Mouse (Mus musculus): ENCODE measurements around the gene Sppl2c. TPM values are rescaled to one million over a fixed set of nuclear protein-coding genes. Genes with fewer than 3 reads are reported as not detected.

The Sppl2c gene
- polyA plus RNA-seq (2015; fragmentation: Nextera tagmentation; extraction: Ambion mirVana) = not detected in 2 replicates

- WGBS = 86% methylated on average over 13 of the region's 13 CpGs
- H3K4me2 ChIP-seq (replicated peaks) = no peak within 1 kb of the TSS
- ATAC-seq (ENCODE audit: insufficient number of reproducible peaks, low FRiP score, low TSS enrichment, low read depth) = no peak
- H3K9ac ChIP-seq = no peak within 1 kb of the TSS
- H3K27ac ChIP-seq (replicated peaks) = no peak within 1 kb of the TSS
- H3K36me3 ChIP-seq = no peaks in the 10 kb centered on the region
- H3K27me3 ChIP-seq = no peaks in the 10 kb centered on the region
- H3K4me1 ChIP-seq = no peaks in the 10 kb centered on the region
- H3K4me3 ChIP-seq (replicated peaks) = no peak within 1 kb of the TSS
- H3K9me3 ChIP-seq (replicated peaks) = no peaks in the 10 kb centered on the region
Observed at GRCm38 (mm10) chr11:104186135-104186836, at the start of gene Sppl2c. Sppl2c (plus strand) TSS chr11:104186327.

GRCm38 (mm10) chr11:104138976-104139375, 47.2 kb upstream of the Sppl2c start:
- Histone ChIP-seq H3K27me3 (peaks cover 49% of the 10 kb centered on the region), H3K9ac (no peak overlapping the region), H3K9me3 (replicated peaks) (no peaks in the 10 kb centered on the region), H3K4me1 (no peaks in the 10 kb centered on the region), H3K27ac (replicated peaks) (no peak overlapping the region), H3K4me2 (replicated peaks) (no peak overlapping the region), H3K4me3 (replicated peaks) (no peak overlapping the region), H3K36me3 (no peaks in the 10 kb centered on the region)
- WGBS = 64% methylated on average over 3 of the region's 3 CpGs
- ATAC-seq (ENCODE audit: insufficient number of reproducible peaks, low FRiP score, low TSS enrichment, low read depth) = no peak

- Histone ChIP-seq H3K36me3 (no peaks in the 10 kb centered on the region), H3K4me1 (no peaks in the 10 kb centered on the region), H3K4me2 (replicated peaks) (no peak overlapping the region), H3K4me3 (replicated peaks) (no peak overlapping the region), H3K9ac (no peak overlapping the region), H3K27ac (replicated peaks) (no peak overlapping the region), H3K9me3 (replicated peaks) (no peaks in the 10 kb centered on the region), H3K27me3 (peaks cover 4% of the 10 kb centered on the region; the same call in 1 of the 2 replicates)
- 87% methylated on average over 1 of the region's 1 CpGs for WGBS
- no peak for ATAC-seq (ENCODE audit: insufficient number of reproducible peaks, low FRiP score, low TSS enrichment, low read depth)
Observed at GRCm38 (mm10) chr11:104144930-104145329, 41.2 kb upstream of the Sppl2c start.

GRCm38 (mm10) chr11:104148787-104149186, 37.3 kb upstream of the Sppl2c start:
- Histone ChIP-seq H3K9me3 (replicated peaks) (no peaks in the 10 kb centered on the region), H3K4me3 (replicated peaks) (no peak overlapping the region), H3K4me1 (no peaks in the 10 kb centered on the region), H3K9ac (no peak overlapping the region), H3K4me2 (replicated peaks) (no peak overlapping the region), H3K27me3 (no peaks in the 10 kb centered on the region), H3K36me3 (no peaks in the 10 kb centered on the region), H3K27ac (replicated peaks) (no peak overlapping the region)
- ATAC-seq (ENCODE audit: insufficient number of reproducible peaks, low FRiP score, low TSS enrichment, low read depth) = no peak
- 69% methylated on average over 7 of the region's 7 CpGs for WGBS

GRCm38 (mm10) chr11:104150911-104151310, 35.2 kb upstream of the Sppl2c start:
- H3K36me3 ChIP-seq = no peaks in the 10 kb centered on the region
- no peak overlapping the region for H3K9ac ChIP-seq
- no peaks in the 10 kb centered on the region for H3K9me3 ChIP-seq (replicated peaks)
- no peak for ATAC-seq (ENCODE audit: insufficient number of reproducible peaks, low FRiP score, low TSS enrichment, low read depth)
- H3K4me1 ChIP-seq = no peaks in the 10 kb centered on the region
- no peak overlapping the region for H3K27ac ChIP-seq (replicated peaks)
- no peaks in the 10 kb centered on the region for H3K27me3 ChIP-seq
- no peak overlapping the region for H3K4me2 ChIP-seq (replicated peaks)
- 61% methylated on average over 5 of the region's 5 CpGs for WGBS
- H3K4me3 ChIP-seq (replicated peaks) = no peak overlapping the region

- Histone ChIP-seq H3K9ac (no peak overlapping the region), H3K36me3 (no peaks in the 10 kb centered on the region), H3K27me3 (peaks cover 27% of the 10 kb centered on the region), H3K4me3 (replicated peaks) (no peak overlapping the region), H3K27ac (replicated peaks) (no peak overlapping the region), H3K9me3 (replicated peaks) (no peaks in the 10 kb centered on the region), H3K4me2 (replicated peaks) (no peak overlapping the region), H3K4me1 (peaks cover 15% of the 10 kb centered on the region)
- WGBS = 60% methylated on average over 4 of the region's 4 CpGs
- no peak for ATAC-seq (ENCODE audit: insufficient number of reproducible peaks, low FRiP score, low TSS enrichment, low read depth)
Observed at GRCm38 (mm10) chr11:104154332-104154731, 31.8 kb upstream of the Sppl2c start.

- Histone ChIP-seq H3K36me3 (no peaks in the 10 kb centered on the region), H3K9me3 (replicated peaks) (no peaks in the 10 kb centered on the region), H3K4me3 (replicated peaks) (no peak overlapping the region), H3K27ac (replicated peaks) (no peak overlapping the region), H3K27me3 (peaks cover 27% of the 10 kb centered on the region), H3K9ac (no peak overlapping the region), H3K4me1 (peaks cover 15% of the 10 kb centered on the region), H3K4me2 (replicated peaks) (no peak overlapping the region)
- WGBS = 43% methylated on average over 9 of the region's 9 CpGs
- 0 out of 2 replicates have a peak, but pooled peaks have one; percentile 16 for ATAC-seq (ENCODE audit: insufficient number of reproducible peaks, low FRiP score, low TSS enrichment, low read depth)
Observed at GRCm38 (mm10) chr11:104154820-104155635, 31.1 kb upstream of the Sppl2c start.

- no peaks in the 10 kb centered on the region for H3K36me3 ChIP-seq
- H3K27ac ChIP-seq (replicated peaks) = no peak overlapping the region
- H3K27me3 ChIP-seq = peaks cover 27% of the 10 kb centered on the region
- no peak for ATAC-seq (ENCODE audit: insufficient number of reproducible peaks, low FRiP score, low TSS enrichment, low read depth)
- H3K4me2 ChIP-seq (replicated peaks) = no peak overlapping the region
- no peaks in the 10 kb centered on the region for H3K9me3 ChIP-seq (replicated peaks)
- no peak overlapping the region for H3K4me3 ChIP-seq (replicated peaks)
- H3K9ac ChIP-seq = no peak overlapping the region
- H3K4me1 ChIP-seq = peaks cover 15% of the 10 kb centered on the region
Observed at GRCm38 (mm10) chr11:104155899-104156298, 30.2 kb upstream of the Sppl2c start.

- WGBS = 59% methylated on average over 3 of the region's 3 CpGs
- Histone ChIP-seq H3K36me3 (no peaks in the 10 kb centered on the region), H3K4me1 (peaks cover 15% of the 10 kb centered on the region), H3K9ac (no peak overlapping the region), H3K9me3 (replicated peaks) (no peaks in the 10 kb centered on the region), H3K4me3 (replicated peaks) (no peak overlapping the region), H3K27ac (replicated peaks) (no peak overlapping the region), H3K27me3 (peaks cover 27% of the 10 kb centered on the region), H3K4me2 (replicated peaks) (no peak overlapping the region)
- ATAC-seq (ENCODE audit: insufficient number of reproducible peaks, low FRiP score, low TSS enrichment, low read depth) = no peak
Observed at GRCm38 (mm10) chr11:104156391-104156790, 29.7 kb upstream of the Sppl2c start.

GRCm38 (mm10) chr11:104157603-104158259, 28.4 kb upstream of the Sppl2c start:
- H3K4me1 ChIP-seq = peaks cover 15% of the 10 kb centered on the region
- peak overlapping the region; percentile 55 for H3K4me2 ChIP-seq (replicated peaks)
- peak; percentile 81; the same call in 1 of the 2 replicates for ATAC-seq (ENCODE audit: insufficient number of reproducible peaks, low FRiP score, low TSS enrichment, low read depth)
- peak overlapping the region; percentile 29 for H3K4me3 ChIP-seq (replicated peaks)
- H3K9ac ChIP-seq = no peak overlapping the region
- H3K36me3 ChIP-seq = no peaks in the 10 kb centered on the region
- H3K27ac ChIP-seq (replicated peaks) = no peak overlapping the region
- 4% methylated on average over 23 of the region's 23 CpGs for WGBS
- no peaks in the 10 kb centered on the region for H3K9me3 ChIP-seq (replicated peaks)
- peaks cover 27% of the 10 kb centered on the region for H3K27me3 ChIP-seq

- 6% methylated on average over 17 of the region's 17 CpGs for WGBS
- no peaks in the 10 kb centered on the region for H3K36me3 ChIP-seq
Observed at GRCm38 (mm10) chr11:104158260-104158907, 27.7 kb upstream of the Sppl2c start.

More at GRCm38 (mm10) chr11:104158260-104158907, 27.7 kb upstream of the Sppl2c start:
- ATAC-seq (ENCODE audit: insufficient number of reproducible peaks, low FRiP score, low TSS enrichment, low read depth) = no peak
- H3K9ac ChIP-seq = no peak overlapping the region
- H3K4me1 ChIP-seq = peaks cover 15% of the 10 kb centered on the region
- H3K4me3 ChIP-seq (replicated peaks) = peak overlapping the region; percentile 29
- H3K4me2 ChIP-seq (replicated peaks) = peak overlapping the region; percentile 55
- H3K27ac ChIP-seq (replicated peaks) = no peak overlapping the region
- H3K27me3 ChIP-seq = peaks cover 27% of the 10 kb centered on the region
- no peaks in the 10 kb centered on the region for H3K9me3 ChIP-seq (replicated peaks)

All from embryonic facial prominence, embryonic 15.5 days (tissue).